Mouse (Mus musculus) kidney, adult 11 months (tissue): ENCODE measurements around the gene Cyp2w1.

Experiments
- DNase-seq: peaks from one replicate; pipeline ENCODE4 v3.0.0; 2022

Cyp2w1 gene

DNA sequence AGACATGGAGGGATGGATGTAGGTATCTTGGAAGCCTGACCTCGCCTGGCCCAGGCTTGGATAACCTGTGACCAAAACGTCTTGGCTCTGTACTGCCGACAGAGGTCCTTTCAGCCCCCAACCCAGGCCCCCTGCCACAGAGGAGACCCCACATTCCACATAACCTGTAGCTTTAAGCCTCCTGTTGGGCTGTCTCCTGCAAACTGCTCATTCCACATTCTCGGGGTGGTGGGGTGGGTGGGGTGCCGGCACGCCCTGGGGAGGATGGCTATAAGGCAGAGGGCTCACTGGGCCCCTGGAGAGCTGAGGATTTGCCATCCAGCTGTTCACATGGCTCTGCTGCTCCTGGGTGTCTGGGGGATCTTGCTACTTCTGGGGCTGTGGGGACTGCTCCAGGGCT lies at the start of gene Cyp2w1:
Cyp2w1 (plus strand) TSS at position 301 of the 400 bp plus-strand sequence.
- no peak for DNase-seq

DNA sequence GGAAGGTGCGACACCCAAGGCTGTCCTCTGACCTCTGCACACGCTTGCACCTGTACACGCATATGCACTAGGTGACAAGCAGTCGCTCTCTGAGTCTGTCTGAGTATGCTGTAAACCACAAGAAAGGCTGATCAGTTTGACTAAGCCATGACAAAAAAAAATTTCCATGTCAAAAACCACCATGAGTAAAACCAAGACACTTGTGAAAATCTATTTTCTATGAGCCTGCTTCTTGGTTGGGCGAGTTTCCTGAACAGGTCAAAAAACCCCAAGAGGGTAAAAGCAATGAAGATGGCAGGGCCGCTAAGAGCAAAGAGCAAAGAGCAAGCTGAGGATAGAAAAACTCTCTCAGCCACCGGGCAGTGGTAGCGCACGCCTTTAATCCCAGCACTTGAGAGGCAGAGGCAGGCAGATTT lies 48.8 kb upstream of the Cyp2w1 start:
- no peak for DNase-seq

DNA sequence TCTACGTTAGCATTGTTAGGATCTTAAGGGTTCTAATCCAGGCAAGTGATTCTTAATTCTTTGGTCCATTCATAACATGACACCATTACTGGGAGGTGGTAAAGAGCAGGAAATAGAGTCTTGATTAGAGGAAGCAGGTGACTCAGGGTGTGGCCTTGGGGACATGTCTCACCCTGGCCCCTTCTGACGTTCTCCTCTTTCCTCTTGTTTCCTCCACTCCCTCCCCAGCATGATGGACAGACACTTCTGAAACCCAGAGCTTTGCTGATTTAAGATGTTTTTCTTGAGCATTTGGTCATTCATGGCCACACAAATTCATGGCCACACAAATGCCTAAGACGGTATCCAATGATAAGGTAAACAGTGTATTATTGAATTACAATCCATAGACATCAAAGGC lies 42.5 kb upstream of the Cyp2w1 start:
- DNase-seq = no peak

- DNase-seq = no peak
These were observed 41.9 kb upstream of the Cyp2w1 start for GRCm38 (mm10) chr5:139310477-139310876.

DNA sequence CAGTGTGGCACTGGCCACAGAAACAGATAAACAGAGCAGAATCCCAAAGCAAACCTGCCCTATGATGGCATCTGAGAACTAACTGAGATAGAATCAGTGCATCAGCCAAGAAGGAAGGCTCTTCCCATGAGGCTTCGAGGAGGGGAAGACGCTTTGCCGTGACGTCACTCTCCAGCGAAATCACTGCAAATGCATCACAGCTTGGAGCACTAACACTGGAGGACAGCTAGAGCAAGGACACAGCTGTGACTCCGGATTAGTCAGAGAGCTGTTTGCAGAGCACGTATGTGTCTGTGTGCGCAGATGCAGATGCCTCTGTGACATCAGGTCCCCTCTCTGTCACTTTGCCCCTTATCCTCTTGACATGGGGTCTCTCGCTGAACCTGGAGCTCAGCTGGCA lies 40.6 kb upstream of the Cyp2w1 start:
- no peak for DNase-seq

DNA sequence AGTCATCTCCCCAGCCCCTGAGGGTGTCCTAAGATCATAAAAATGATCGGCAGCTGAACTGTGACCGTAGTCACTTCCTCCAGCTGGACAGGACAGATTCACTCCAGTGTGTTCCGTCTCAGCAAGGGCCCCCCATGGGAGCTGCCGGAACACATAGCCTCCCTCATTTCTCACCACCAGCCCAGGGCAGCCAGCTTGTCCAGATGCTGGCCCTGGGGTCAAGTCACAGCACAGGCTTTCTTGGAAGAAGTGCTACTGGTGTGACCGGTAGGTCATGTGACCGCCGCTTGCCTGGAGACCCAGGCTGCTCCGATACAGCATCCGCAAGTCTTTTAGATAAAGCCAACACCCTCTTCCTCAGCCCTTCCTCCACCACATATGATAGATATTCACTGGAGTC lies 38.9 kb upstream of the Cyp2w1 start:
- no peak for DNase-seq

- peak; percentile 64 for DNase-seq
These were observed 37.3 kb upstream of the Cyp2w1 start for GRCm38 (mm10) chr5:139314941-139315642.

DNA sequence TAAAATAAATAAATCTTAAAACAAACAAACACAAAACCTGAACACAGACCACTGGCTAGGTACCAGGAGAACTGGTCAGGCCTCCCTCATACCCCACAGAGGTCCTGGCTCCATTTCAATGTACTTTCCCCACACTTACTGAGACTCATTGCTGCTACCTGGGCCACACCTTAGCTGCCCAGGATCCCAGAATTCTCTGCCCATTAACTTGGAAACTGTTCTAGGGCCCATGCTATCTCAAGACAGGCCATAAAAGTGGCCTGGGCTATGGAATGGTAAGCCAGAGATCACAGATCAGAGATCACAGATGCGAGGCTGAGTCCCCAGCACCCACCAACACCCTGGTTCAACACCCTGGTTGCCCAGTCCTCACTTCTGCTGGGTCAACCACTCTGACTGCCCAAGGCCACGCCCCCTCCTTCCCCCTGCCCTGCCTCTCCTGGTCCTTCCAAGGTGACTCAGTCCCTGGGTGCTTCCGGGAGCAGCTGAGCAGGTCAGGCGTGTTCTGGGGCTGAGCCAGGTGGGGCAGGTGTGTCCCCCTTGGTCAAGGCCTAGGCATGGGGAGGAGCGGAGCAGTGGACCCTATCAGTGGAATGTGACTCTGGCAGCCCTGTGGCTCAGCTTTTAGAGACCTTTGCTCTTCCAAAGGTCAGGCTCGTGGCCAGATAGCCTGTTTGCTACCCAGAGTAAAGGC lies 35.3 kb upstream of the Cyp2w1 start:
- peak; percentile 99 for DNase-seq

- no peak for DNase-seq
These were observed 34.5 kb upstream of the Cyp2w1 start for GRCm38 (mm10) chr5:139317751-139318504.

GRCm38 (mm10) chr5:139320424-139320823 lies 32.0 kb upstream of the Cyp2w1 start:
- peak; percentile 84 for DNase-seq

- DNase-seq = no peak
These were observed 31.1 kb upstream of the Cyp2w1 start for GRCm38 (mm10) chr5:139321331-139321730.

- peak; percentile 68 for DNase-seq
These were observed 29.0 kb upstream of the Cyp2w1 start for GRCm38 (mm10) chr5:139323260-139323924.

DNA sequence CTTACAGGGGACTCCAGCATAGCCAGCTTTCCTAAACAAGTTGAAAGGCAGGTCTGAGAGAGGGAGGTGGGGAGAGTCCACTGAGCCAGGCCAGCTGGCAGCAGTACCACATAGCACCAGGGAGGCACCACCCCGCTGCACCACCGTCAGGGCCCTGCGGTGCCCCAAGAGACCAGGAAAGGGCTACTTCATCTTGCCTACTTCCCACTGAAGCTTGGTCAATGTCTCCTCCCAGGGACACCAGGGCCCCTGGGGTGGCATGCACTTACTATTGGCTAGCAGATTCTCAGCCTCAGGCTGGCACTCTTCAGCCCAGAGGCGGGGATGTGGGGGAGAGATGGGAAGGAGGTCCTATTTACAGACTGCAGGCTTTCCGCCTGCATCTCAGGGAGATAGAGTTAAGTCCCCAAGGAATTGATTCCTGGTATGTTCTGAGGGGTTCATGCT lies 28.3 kb upstream of the Cyp2w1 start:
- DNase-seq = peak; percentile 52

DNA sequence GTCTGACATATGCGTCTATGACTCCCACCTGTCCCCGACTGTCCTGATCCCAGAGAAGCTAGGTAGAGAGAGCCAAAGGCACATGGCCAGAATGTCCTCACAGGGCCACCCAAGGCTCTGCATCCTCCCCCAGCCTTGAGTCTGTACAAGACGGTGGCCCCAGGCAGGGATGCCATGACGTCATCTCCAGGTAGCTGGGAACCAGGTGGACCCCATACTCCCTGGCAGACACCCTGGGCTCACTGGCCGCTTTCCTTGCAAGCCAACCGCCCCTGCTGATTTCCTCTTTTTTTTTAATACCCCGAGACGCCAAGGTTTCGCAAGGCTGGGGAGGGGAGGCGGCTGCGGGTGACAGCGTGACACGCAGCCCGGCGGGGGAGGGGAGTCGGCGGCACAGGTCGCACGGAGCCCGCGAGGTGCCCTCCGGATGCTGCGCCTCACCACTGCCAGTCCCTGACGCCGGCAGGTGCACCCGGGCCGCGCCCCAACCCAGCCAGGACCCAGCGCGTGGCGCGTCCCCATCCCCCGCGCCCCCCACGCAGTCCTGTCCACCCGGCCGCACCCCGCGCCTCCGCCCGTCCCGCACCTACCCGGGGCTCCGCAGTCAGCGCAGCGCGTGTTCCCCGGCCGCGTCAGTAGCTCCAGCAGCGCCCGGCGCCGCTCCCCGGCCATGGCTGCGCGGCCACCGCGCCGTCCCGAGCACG lies 27.6 kb upstream of the Cyp2w1 start:
- DNase-seq = no peak

DNA sequence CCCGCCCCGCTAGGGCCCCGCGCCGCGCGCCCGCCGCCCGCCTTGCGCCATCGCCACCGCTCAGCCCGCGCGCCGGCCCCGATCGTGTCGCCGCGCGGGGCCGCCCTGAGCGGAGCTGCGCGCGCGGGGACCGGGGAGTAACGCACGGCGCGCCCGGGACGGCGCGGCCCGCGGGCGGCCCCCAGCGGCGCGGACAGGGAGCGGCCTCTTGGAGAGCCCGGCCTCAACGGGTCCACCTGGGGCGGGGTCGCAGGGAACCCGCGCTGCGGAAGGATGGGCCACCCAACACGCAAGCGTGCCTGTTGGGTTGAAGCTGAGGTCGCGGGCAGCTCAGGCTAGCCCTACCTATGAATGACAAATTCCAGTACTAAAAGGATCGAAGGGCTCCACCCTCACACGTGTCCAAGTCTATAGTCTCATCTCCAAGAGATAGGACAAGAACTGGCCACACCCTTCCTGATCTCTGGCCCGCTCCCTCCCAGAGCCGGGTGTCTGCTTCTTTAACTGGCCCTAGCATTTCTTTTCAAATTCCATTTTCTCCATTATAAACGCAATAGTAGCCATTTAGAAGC lies 26.9 kb upstream of the Cyp2w1 start, which contains the start of gene Adap1:
Adap1 (minus strand) TSS at position 228 of the 572 bp plus-strand sequence.
- no peak for DNase-seq

DNA sequence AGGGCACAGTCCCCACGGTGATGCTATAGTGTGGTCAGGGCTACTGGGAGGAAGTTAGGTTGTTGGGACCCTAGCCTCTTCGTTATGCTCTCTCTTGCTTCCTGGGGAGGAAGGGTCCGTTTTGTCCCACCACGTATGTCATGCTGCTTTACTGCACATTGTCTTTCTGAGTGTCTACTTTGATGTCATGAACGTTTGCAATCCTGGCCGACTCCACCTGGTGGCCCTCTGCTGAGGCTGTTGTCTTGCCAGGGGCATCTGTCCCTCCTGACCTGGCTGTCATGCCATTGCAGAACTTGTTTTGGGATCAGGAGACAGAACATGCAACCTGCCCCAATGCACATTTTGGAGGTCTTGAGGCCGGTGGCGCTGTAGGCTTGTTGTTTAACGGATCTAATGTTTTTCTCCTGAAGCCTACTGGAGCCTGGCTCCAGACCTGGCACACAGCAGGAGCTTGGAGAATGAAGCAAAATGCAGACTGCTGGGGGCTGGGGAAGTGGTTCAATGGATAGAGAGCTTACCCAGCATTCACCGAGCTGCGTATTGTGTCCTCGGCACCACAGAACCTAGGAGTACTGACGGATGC lies 26.2 kb upstream of the Cyp2w1 start:
- DNase-seq = no peak

- no peak for DNase-seq
These were observed 25.3 kb upstream of the Cyp2w1 start for GRCm38 (mm10) chr5:139326986-139327633.

- DNase-seq = no peak
These were observed 24.8 kb upstream of the Cyp2w1 start for GRCm38 (mm10) chr5:139327634-139328020.

GRCm38 (mm10) chr5:139330766-139331165 lies 21.7 kb upstream of the Cyp2w1 start:
- DNase-seq = no peak

- peak; percentile 81 for DNase-seq
These were observed 20.7 kb upstream of the Cyp2w1 start for GRCm38 (mm10) chr5:139331742-139332141.
